In genomic region chr10:111508324-111509080, GRCm38 (mm10) we compare ENCODE assay signal across 9 mouse cellular contexts. TPM values are rescaled to one million over a fixed set of nuclear protein-coding genes. Genes with fewer than 3 reads are reported as not detected.
DNase-seq lines count a peak whose midpoint lies in the region; ATAC-seq and TF ChIP-seq lines count a peak whose summit lies in the region.
"Had no signal": no experiment of that assay in that cellular context is flagged by ENCODE, and none has a peak within 500 bp of the region (broad histone marks: within the 10 kb centered on the region; RNA-seq: fewer than 3 reads in every experiment).

No protein-coding gene starts in this region.

- H3K79me3 ChIP-seq in C2C12 (ENCODE audit: low read depth) = peaks cover 30% of the 10 kb centered on the region

- no peak for TF ChIP-seq CTCF in C2C12 (IDR thresholded peaks at IDR 0.05; ENCODE audit: control insufficient read depth, insufficient read depth, insufficient read length)
- TF ChIP-seq CTCF in forebrain, postnatal 0 days (IDR thresholded peaks at IDR 0.05; ENCODE audit: low read depth) = no peak

- H3ac ChIP-seq in C2C12 (ENCODE audit: control insufficient read depth, insufficient read length, low read depth) = peak overlapping the region; percentile 39

- no peak for ATAC-seq in forebrain, postnatal 0 days
- ATAC-seq in liver, embryonic 15.5 days (ENCODE audit: insufficient read depth) = no peak
- ATAC-seq in frontal cortex, adult (ENCODE audit: low TSS enrichment) = no peak
- ATAC-seq: CD4-positive, CD25-positive, alpha-beta regulatory T cell, adult 4 months had no signal

- H3K9me3 ChIP-seq in forebrain, postnatal 0 days (ENCODE audit: low read length) = no peaks in the 10 kb centered on the region
- H3K9me3 ChIP-seq in liver, embryonic 15.5 days (replicated peaks) = no peaks in the 10 kb centered on the region

- H3K4me1 ChIP-seq in forebrain, postnatal 0 days (ENCODE audit: insufficient read depth) = 0 out of 2 replicates have a peak, but pooled peaks cover 10% of the 10 kb centered on the region
- peaks cover 35% of the 10 kb centered on the region for H3K4me1 ChIP-seq in liver, embryonic 15.5 days (replicated peaks)

- 9% methylated on average over 7 of the region's 7 CpGs for WGBS in forebrain, postnatal 0 days
- WGBS in liver, embryonic 15.5 days (ENCODE audit: insufficient replicate concordance) = 22% methylated on average over 7 of the region's 7 CpGs

- peak overlapping the region; percentile 85 for H3K9ac ChIP-seq in forebrain, postnatal 0 days
- H3K9ac ChIP-seq in liver, embryonic 15.5 days = no peak overlapping the region

- peak overlapping the region; percentile 94 for H3K4me3 ChIP-seq in C2C12 (ENCODE audit: insufficient read depth, poor library complexity, severe bottlenecking)
- H3K4me3 ChIP-seq in forebrain, postnatal 0 days (ENCODE audit: low read depth, low read length) = peak overlapping the region; percentile 60
- peak overlapping the region; percentile 68 for H3K4me3 ChIP-seq in liver, embryonic 15.5 days (replicated peaks)

- H3K36me3 ChIP-seq in C2C12 (ENCODE audit: control insufficient read depth, insufficient read depth) = peaks cover 31% of the 10 kb centered on the region
- H3K36me3 ChIP-seq in forebrain, postnatal 0 days (ENCODE audit: insufficient read depth) = no peaks in the 10 kb centered on the region
- no peaks in the 10 kb centered on the region for H3K36me3 ChIP-seq in liver, embryonic 15.5 days (replicated peaks)

- intact Hi-C loops in heart, postnatal 14 days (cut with DNase I) = loop anchor here (5.0 kb wide), 3 partner anchors 34 to 264 kb away; no protein-coding TSS in a partner anchor

- H3K27me3 ChIP-seq in C2C12 (ENCODE audit: control insufficient read depth, insufficient read depth, insufficient read length) = no peaks in the 10 kb centered on the region
- H3K27me3 ChIP-seq in forebrain, postnatal 0 days (ENCODE audit: insufficient read depth, low read length) = no peaks in the 10 kb centered on the region
- H3K27me3 ChIP-seq in liver, embryonic 15.5 days = peaks cover 67% of the 10 kb centered on the region

- peak overlapping the region; percentile 88; the same call in 1 of the 2 replicates for H3K27ac ChIP-seq in forebrain, postnatal 0 days (ENCODE audit: low read depth, low read length)
- H3K27ac ChIP-seq in liver, embryonic 15.5 days (replicated peaks) = no peak overlapping the region

- DNase-seq in heart, adult 11 months = peak; percentile 55
- DNase-seq in heart, postnatal 14 days = no peak
- DNase-seq in forebrain, postnatal 0 days = no peak
- no peak for DNase-seq in ovary, postnatal 36 days (ENCODE audit: low spot score)
- no peak for DNase-seq in gastrocnemius, postnatal 25 days

- H3K4me2 ChIP-seq in forebrain, postnatal 0 days (ENCODE audit: low read depth) = peak overlapping the region; percentile 81
- peak overlapping the region; percentile 93 for H3K4me2 ChIP-seq in liver, embryonic 15.5 days

- H3K79me2 ChIP-seq in C2C12 (ENCODE audit: control insufficient read depth, insufficient read depth) = peaks cover 44% of the 10 kb centered on the region

TF ChIP-seq in C2C12, 6 proteins besides CTCF, POLR2A, EP300 and RAD21:
- TF ChIP-seq MYOD1 (IDR thresholded peaks at IDR 0.05; ENCODE audit: control insufficient read depth, insufficient read length, low read depth) (no peak), USF1 (IDR thresholded peaks at IDR 0.05; ENCODE audit: low read depth) (no peak)
TF ChIP-seq in C2C12: peak in this region for 0.

RNA-seq across cellular contexts. Expression of gene Phlda1, which starts 2.4 kb away (rescaled TPM):
- total RNA-seq in heart, postnatal 14 days (2021) = 10 to 100 TPM; 20.3 to 22.3 TPM
- polyA plus RNA-seq in C2C12 (2012; fragmentation: generic; extraction: Trizol) = 111 TPM
- 8.9 and 9.2 TPM in 2 replicates for total RNA-seq in forebrain, postnatal 0 days (2014; rRNA removed)
- polyA plus RNA-seq in forebrain, postnatal 0 days (2015; fragmentation: Nextera tagmentation; extraction: Ambion mirVana) = 29.3 and 31.3 TPM in 2 replicates
- polyA plus RNA-seq in liver, embryonic 15.5 days (2015; fragmentation: Nextera tagmentation; extraction: Ambion mirVana) = 4.2 and 4.8 TPM in 2 replicates
- 1 to 10 TPM; 3.4 to 3.7 TPM for total RNA-seq in gastrocnemius, postnatal 25 days (2021)

RNA-seq across cellular contexts. Expression of gene Nap1l1, which starts 35.5 kb away (rescaled TPM):
- total RNA-seq in heart, postnatal 14 days (2021) = 10 to 100 TPM; 59.7 to 65.9 TPM
- polyA plus RNA-seq in C2C12 (2012; fragmentation: generic; extraction: Trizol) = 265 TPM
- 114 and 121 TPM in 2 replicates for total RNA-seq in forebrain, postnatal 0 days (2014; rRNA removed)
- 162 and 189 TPM in 2 replicates for polyA plus RNA-seq in forebrain, postnatal 0 days (2015; fragmentation: Nextera tagmentation; extraction: Ambion mirVana)
- polyA plus RNA-seq in liver, embryonic 15.5 days (2015; fragmentation: Nextera tagmentation; extraction: Ambion mirVana) = 69.6 and 83.5 TPM in 2 replicates
- total RNA-seq in gastrocnemius, postnatal 25 days (2021) = 10 to 100 TPM; 44.2 to 52.7 TPM
